Mouse (Mus musculus): ENCODE results near the gene Ly6g6f.

DNA sequence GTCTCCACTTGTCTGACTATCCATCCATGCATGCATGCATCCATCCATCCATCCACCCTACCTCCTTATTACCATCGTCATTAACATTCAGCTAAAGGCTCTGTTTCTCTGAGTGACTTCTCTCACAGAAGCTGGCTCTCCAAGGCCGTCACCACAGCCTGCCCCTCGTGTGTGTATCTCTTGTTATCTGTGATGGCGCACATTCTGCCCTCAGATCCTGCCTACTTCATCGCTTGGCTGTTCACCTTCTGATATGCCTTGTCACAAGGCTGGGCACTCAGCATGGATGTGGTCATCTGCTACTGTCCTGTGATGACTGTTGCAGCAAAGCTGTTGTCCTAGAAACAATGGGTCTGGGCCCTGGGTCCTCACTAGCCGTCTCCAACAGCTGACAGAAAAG is 19.3 kb upstream of the Ly6g6f start:
- TF ChIP-seq CTCF (IDR thresholded peaks at IDR 0.05; ENCODE audit: low read depth): no peak
- TF ChIP-seq EP300 (optimal IDR thresholded peaks at IDR 0.05): no peak

Measured in stomach, postnatal 0 days (tissue).